Mouse (Mus musculus): ENCODE measurements around the gene Chl1. TPM values are rescaled to one million over a fixed set of nuclear protein-coding genes. Genes with fewer than 3 reads are reported as not detected.

The Chl1 gene
- polyA plus RNA-seq, 2 experiments = 2.0 to 4.9 TPM

- Histone ChIP-seq H3K4me1 (ENCODE audit: control insufficient read depth, insufficient read depth, low read length) (no peaks in the 10 kb centered on the region), H3K4me3 (replicated peaks; ENCODE audit: low read length) (no peak overlapping the region), H3K36me3 (ENCODE audit: control insufficient read depth, insufficient read depth, low read length) (no peaks in the 10 kb centered on the region), H3K27ac (replicated peaks; ENCODE audit: low read depth, low read length) (no peak overlapping the region), H3K9ac (ENCODE audit: low read depth, low read length, severe bottlenecking) (no peak overlapping the region), H3K27me3 (ENCODE audit: control insufficient read depth, insufficient read depth, low read length) (no peaks in the 10 kb centered on the region), H3K4me2 (replicated peaks; ENCODE audit: low read depth, low read length, severe bottlenecking) (no peak overlapping the region), H3K9me3 (ENCODE audit: control insufficient read depth, low read length) (no peaks in the 10 kb centered on the region)
- DNase-seq (ENCODE audit: low spot score) = no peak
- WGBS = 66% methylated on average over 2 of the region's 2 CpGs
- no peak for TF ChIP-seq POLR2A (IDR thresholded peaks at IDR 0.05; ENCODE audit: borderline replicate concordance, extremely low read depth, insufficient read depth, insufficient read length)
- no peak for ATAC-seq (ENCODE audit: low FRiP score, low read depth)
These were observed 49.0 kb downstream of the Chl1 start for GRCm38 (mm10) chr6:103559344-103559743.

DNA sequence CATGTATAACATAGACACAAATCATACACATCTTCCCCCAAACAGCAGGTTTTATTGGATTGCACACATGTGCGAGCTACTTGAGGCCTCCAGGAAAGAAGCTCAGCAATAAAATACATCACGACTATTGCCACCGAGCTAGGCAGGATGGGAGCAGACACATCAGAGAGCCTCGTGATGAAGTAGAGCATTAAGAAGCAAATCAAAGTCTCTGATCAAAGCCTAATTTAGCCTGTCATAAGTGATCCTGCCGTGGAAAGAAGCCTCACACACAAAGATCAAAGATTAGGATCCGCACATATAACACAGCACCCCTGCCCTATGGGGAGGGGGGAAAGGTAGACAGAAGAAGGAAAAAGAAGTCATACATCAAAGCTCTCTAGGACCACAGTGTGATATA is 54.4 kb downstream of the Chl1 start:
- no peak overlapping the region for H3K4me2 ChIP-seq (replicated peaks; ENCODE audit: low read depth, low read length, severe bottlenecking)
- H3K27ac ChIP-seq (replicated peaks; ENCODE audit: low read depth, low read length) = no peak overlapping the region
- H3K9me3 ChIP-seq (ENCODE audit: control insufficient read depth, low read length) = no peaks in the 10 kb centered on the region
- no peaks in the 10 kb centered on the region for H3K27me3 ChIP-seq (ENCODE audit: control insufficient read depth, insufficient read depth, low read length)
- H3K4me1 ChIP-seq (ENCODE audit: control insufficient read depth, insufficient read depth, low read length) = no peaks in the 10 kb centered on the region
- H3K36me3 ChIP-seq (ENCODE audit: control insufficient read depth, insufficient read depth, low read length) = no peaks in the 10 kb centered on the region
- DNase-seq (ENCODE audit: low spot score) (no peak), ATAC-seq (ENCODE audit: low FRiP score, low read depth) (no peak)
- WGBS = 23% methylated on average over 6 of the region's 6 CpGs
- no peak overlapping the region for H3K4me3 ChIP-seq (replicated peaks; ENCODE audit: low read length)
- TF ChIP-seq POLR2A (IDR thresholded peaks at IDR 0.05; ENCODE audit: borderline replicate concordance, extremely low read depth, insufficient read depth, insufficient read length) = no peak
- no peak overlapping the region for H3K9ac ChIP-seq (ENCODE audit: low read depth, low read length, severe bottlenecking)

- Histone ChIP-seq H3K36me3 (ENCODE audit: control insufficient read depth, insufficient read depth, low read length) (no peaks in the 10 kb centered on the region), H3K4me1 (ENCODE audit: control insufficient read depth, insufficient read depth, low read length) (no peaks in the 10 kb centered on the region), H3K9ac (ENCODE audit: low read depth, low read length, severe bottlenecking) (no peak overlapping the region), H3K9me3 (ENCODE audit: control insufficient read depth, low read length) (no peaks in the 10 kb centered on the region), H3K4me3 (replicated peaks; ENCODE audit: low read length) (no peak overlapping the region), H3K27ac (replicated peaks; ENCODE audit: low read depth, low read length) (no peak overlapping the region), H3K4me2 (replicated peaks; ENCODE audit: low read depth, low read length, severe bottlenecking) (no peak overlapping the region), H3K27me3 (ENCODE audit: control insufficient read depth, insufficient read depth, low read length) (no peaks in the 10 kb centered on the region)
- no peak for ATAC-seq (ENCODE audit: low FRiP score, low read depth)
- WGBS = 63% methylated on average over 2 of the region's 2 CpGs
- TF ChIP-seq POLR2A (IDR thresholded peaks at IDR 0.05; ENCODE audit: borderline replicate concordance, extremely low read depth, insufficient read depth, insufficient read length) = no peak
- DNase-seq (ENCODE audit: low spot score) = no peak
These were observed 56.9 kb downstream of the Chl1 start for GRCm38 (mm10) chr6:103567247-103567646.

DNA sequence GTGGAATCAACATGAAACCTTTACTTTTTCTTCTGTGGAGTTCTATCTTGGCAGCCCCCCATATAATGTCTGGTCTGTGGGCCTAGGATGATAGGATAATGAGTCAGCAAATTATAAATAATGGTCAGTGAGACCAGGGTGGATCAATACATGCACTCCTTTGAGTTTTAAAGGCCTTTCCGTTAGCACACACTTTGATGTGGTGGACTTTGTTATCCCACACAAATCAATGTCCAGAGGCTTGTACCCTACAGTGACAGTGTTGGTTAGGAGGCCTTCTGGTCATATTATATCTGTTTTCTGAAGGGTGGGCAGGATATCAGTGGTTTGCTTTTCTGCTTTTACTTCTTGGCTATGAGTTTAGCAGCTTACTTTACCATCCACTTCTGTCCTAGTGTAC is 62.3 kb downstream of the Chl1 start:
- DNase-seq (ENCODE audit: low spot score) = no peak
- Histone ChIP-seq H3K9me3 (ENCODE audit: control insufficient read depth, low read length) (no peaks in the 10 kb centered on the region), H3K27me3 (ENCODE audit: control insufficient read depth, insufficient read depth, low read length) (no peaks in the 10 kb centered on the region), H3K27ac (replicated peaks; ENCODE audit: low read depth, low read length) (no peak overlapping the region), H3K4me1 (ENCODE audit: control insufficient read depth, insufficient read depth, low read length) (no peaks in the 10 kb centered on the region), H3K4me2 (replicated peaks; ENCODE audit: low read depth, low read length, severe bottlenecking) (no peak overlapping the region), H3K9ac (ENCODE audit: low read depth, low read length, severe bottlenecking) (no peak overlapping the region), H3K36me3 (ENCODE audit: control insufficient read depth, insufficient read depth, low read length) (no peaks in the 10 kb centered on the region), H3K4me3 (replicated peaks; ENCODE audit: low read length) (no peak overlapping the region)
- TF ChIP-seq POLR2A (IDR thresholded peaks at IDR 0.05; ENCODE audit: borderline replicate concordance, extremely low read depth, insufficient read depth, insufficient read length) = no peak
- 78% methylated on average over 1 of the region's 1 CpGs for WGBS
- no peak for ATAC-seq (ENCODE audit: low FRiP score, low read depth)

DNA sequence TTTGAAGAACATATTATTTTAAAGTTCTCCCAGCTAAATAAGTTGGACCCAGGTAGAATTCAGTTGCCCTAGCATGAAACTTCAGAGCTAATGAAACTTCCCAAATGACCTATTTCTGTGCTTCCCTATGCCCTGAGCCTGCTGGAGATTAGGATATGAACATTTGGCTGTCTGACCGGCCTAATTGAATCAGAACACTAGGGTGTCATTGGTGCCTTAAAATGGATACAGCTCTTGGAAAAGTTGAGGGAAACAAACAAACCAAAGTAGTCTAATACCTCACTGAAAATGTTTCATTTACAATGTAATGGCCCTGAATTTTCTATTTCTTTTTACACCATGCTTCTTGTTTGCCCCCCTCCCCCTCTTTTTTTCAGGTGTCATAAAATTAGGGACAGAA is 73.8 kb downstream of the Chl1 start:
- no peak overlapping the region for H3K27ac ChIP-seq (replicated peaks; ENCODE audit: low read depth, low read length)
- H3K9me3 ChIP-seq (ENCODE audit: control insufficient read depth, low read length) = peaks cover 3% of the 10 kb centered on the region; the same call in 1 of the 2 replicates
- no peak overlapping the region for H3K4me3 ChIP-seq (replicated peaks; ENCODE audit: low read length)
- no peak overlapping the region for H3K9ac ChIP-seq (ENCODE audit: low read depth, low read length, severe bottlenecking)
- no peaks in the 10 kb centered on the region for H3K36me3 ChIP-seq (ENCODE audit: control insufficient read depth, insufficient read depth, low read length)
- no peak overlapping the region for H3K4me2 ChIP-seq (replicated peaks; ENCODE audit: low read depth, low read length, severe bottlenecking)
- DNase-seq (ENCODE audit: low spot score) = no peak
- TF ChIP-seq POLR2A (IDR thresholded peaks at IDR 0.05; ENCODE audit: borderline replicate concordance, extremely low read depth, insufficient read depth, insufficient read length) = no peak
- no peak for ATAC-seq (ENCODE audit: low FRiP score, low read depth)
- WGBS = 68% methylated on average over 1 of the region's 1 CpGs
- H3K27me3 ChIP-seq (ENCODE audit: control insufficient read depth, insufficient read depth, low read length) = no peaks in the 10 kb centered on the region
- no peaks in the 10 kb centered on the region for H3K4me1 ChIP-seq (ENCODE audit: control insufficient read depth, insufficient read depth, low read length)

DNA sequence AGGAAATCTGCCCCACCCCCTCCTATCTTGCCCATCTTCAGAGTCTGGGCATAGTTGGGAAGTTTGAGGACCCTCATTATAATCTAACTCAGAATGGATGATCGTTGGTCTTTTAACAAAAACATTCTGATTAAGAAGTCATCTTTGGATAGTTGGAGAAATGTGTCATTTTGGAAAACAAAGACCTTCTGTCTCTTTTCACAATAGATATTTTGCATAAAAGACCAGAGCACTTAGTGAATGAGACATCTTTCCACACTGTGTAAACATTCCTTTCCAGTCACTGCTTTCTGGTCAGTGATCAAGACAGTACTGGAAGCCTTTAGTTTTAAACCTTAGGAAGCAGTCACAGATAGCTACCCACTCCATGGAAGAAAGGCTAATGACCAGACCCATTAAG is 75.3 kb downstream of the Chl1 start:
- Histone ChIP-seq H3K9ac (ENCODE audit: low read depth, low read length, severe bottlenecking) (no peak overlapping the region), H3K27me3 (ENCODE audit: control insufficient read depth, insufficient read depth, low read length) (no peaks in the 10 kb centered on the region), H3K4me2 (replicated peaks; ENCODE audit: low read depth, low read length, severe bottlenecking) (no peak overlapping the region), H3K4me3 (replicated peaks; ENCODE audit: low read length) (no peak overlapping the region), H3K27ac (replicated peaks; ENCODE audit: low read depth, low read length) (no peak overlapping the region), H3K36me3 (ENCODE audit: control insufficient read depth, insufficient read depth, low read length) (no peaks in the 10 kb centered on the region), H3K9me3 (ENCODE audit: control insufficient read depth, low read length) (peaks cover 3% of the 10 kb centered on the region; the same call in 1 of the 2 replicates), H3K4me1 (ENCODE audit: control insufficient read depth, insufficient read depth, low read length) (no peaks in the 10 kb centered on the region)
- DNase-seq (ENCODE audit: low spot score) (no peak), ATAC-seq (ENCODE audit: low FRiP score, low read depth) (no peak)
- 50% methylated on average over 1 of the region's 1 CpGs for WGBS
- TF ChIP-seq POLR2A (IDR thresholded peaks at IDR 0.05; ENCODE audit: borderline replicate concordance, extremely low read depth, insufficient read depth, insufficient read length) = no peak

All from limb, embryonic 14.5 days (tissue).